Mouse (Mus musculus) lung, postnatal 25 days (tissue): Measurements from ENCODE around the gene Hmmr.
"Not testable (repeated sequence)": the region's sequence is repeated elsewhere in the genome, so short reads cannot be mapped to it uniquely, and the experiment has no call there.

ENCODE experiments used
- DNase-seq: peaks from one replicate; pipeline ENCODE4 v3.0.0; 2022; ENCODE audit warnings: low spot score

Hmmr gene

GRCm38 (mm10) chr11:40733339-40734174 is at the start of gene Hmmr, which contains the start of gene Nudcd2:
Gene Hmmr, minus strand, starts transcription at chr11:40733422.
Gene Nudcd2, plus strand, starts transcription at chr11:40733667.
- DNase-seq, result peak; percentile 97

GRCm38 (mm10) chr11:40781857-40782256 is 48.6 kb upstream of the Hmmr start:
- DNase-seq, result no peak

- peak; percentile 7 for DNase-seq
These were observed 42.4 kb upstream of the Hmmr start for GRCm38 (mm10) chr11:40775315-40776269.

GRCm38 (mm10) chr11:40764690-40765089 is 31.5 kb upstream of the Hmmr start:
- DNase-seq, result no peak

GRCm38 (mm10) chr11:40763395-40763794 is 30.2 kb upstream of the Hmmr start:
- DNase-seq, result peak; percentile 14

GRCm38 (mm10) chr11:40759896-40760295 is 26.7 kb upstream of the Hmmr start:
- no peak for DNase-seq

GRCm38 (mm10) chr11:40755968-40756367 is 22.7 kb upstream of the Hmmr start:
- DNase-seq, result no peak

GRCm38 (mm10) chr11:40755109-40755627 is 21.9 kb upstream of the Hmmr start, which contains the start of gene Ccng1:
Gene Ccng1, minus strand, starts transcription at chr11:40755311.
- DNase-seq, result peak; percentile 97

- DNase-seq, result no peak
These were observed 21.5 kb upstream of the Hmmr start for GRCm38 (mm10) chr11:40754664-40755107.

- DNase-seq, result no peak
These were observed 20.6 kb upstream of the Hmmr start for GRCm38 (mm10) chr11:40753836-40754235.

GRCm38 (mm10) chr11:40747716-40748115 is 14.5 kb upstream of the Hmmr start:
- DNase-seq, result no peak

- no peak for DNase-seq
These were observed 13.1 kb upstream of the Hmmr start for GRCm38 (mm10) chr11:40746361-40746760.

- DNase-seq, result no peak
These were observed 11.1 kb upstream of the Hmmr start for GRCm38 (mm10) chr11:40744348-40744747.

GRCm38 (mm10) chr11:40741605-40742262 is 8.5 kb upstream of the Hmmr start:
- no peak for DNase-seq

GRCm38 (mm10) chr11:40737369-40737768 is 4.1 kb upstream of the Hmmr start:
- DNase-seq, result no peak

- DNase-seq, result no peak
These were observed 1.1 kb upstream of the Hmmr start for GRCm38 (mm10) chr11:40734251-40734752.

- DNase-seq, result no peak
These were observed 254 bp downstream of the Hmmr start for GRCm38 (mm10) chr11:40732997-40733338.

GRCm38 (mm10) chr11:40718324-40718723 is 14.9 kb downstream of the Hmmr start:
- DNase-seq, result no peak

GRCm38 (mm10) chr11:40715524-40715923 is 17.7 kb downstream of the Hmmr start:
- no peak for DNase-seq

GRCm38 (mm10) chr11:40713858-40714257 is 19.4 kb downstream of the Hmmr start:
- no peak for DNase-seq

GRCm38 (mm10) chr11:40709899-40710298 is 23.3 kb downstream of the Hmmr start:
- DNase-seq, result not testable (repeated sequence)

- no peak for DNase-seq
These were observed 38.1 kb downstream of the Hmmr start, which contains the start of gene Mat2b for GRCm38 (mm10) chr11:40695103-40695502. Gene Mat2b, minus strand, starts transcription at chr11:40695203.
